Mouse (Mus musculus) liver, embryonic 11.5 days (tissue): ENCODE results near the gene Dcaf7. TPM values are rescaled to one million over a fixed set of nuclear protein-coding genes. Genes with fewer than 3 reads are reported as not detected.

ENCODE experiments used
- ATAC-seq: fragments of 200-750 bp; cut with Nextera tagmentation; replicated peaks from 2 replicates; pipeline ENCODE4 v1.8.0; 2017; ENCODE audit warnings: moderate number of reproducible peaks, mild to moderate bottlenecking, moderate TSS enrichment, moderate library complexity; ENCODE audit not compliant: low FRiP score
- DNase-seq: peaks from one replicate; pipeline ENCODE4 v3.0.0-alpha.2; 2017; ENCODE audit warnings: low spot score
- H3K27ac ChIP-seq: fragments of 300-500 bp; sonication (generic); 2 replicates; pipeline ENCODE4 v1.5.1; 2014; ENCODE audit warnings: mild to moderate bottlenecking, low read depth, low read length, control low read depth
- H3K27me3 ChIP-seq: fragments of 300-500 bp; sonication (generic); replicated peaks from 2 replicates; pipeline ENCODE4 v1.6.1; 2014; ENCODE audit warnings: low read length, mixed read lengths; ENCODE audit not compliant: control insufficient read depth, insufficient read depth
- H3K36me3 ChIP-seq: fragments of 300-500 bp; sonication (generic); 2 replicates; pipeline ENCODE4 v1.6.1; 2014; ENCODE audit warnings: mild to moderate bottlenecking, low read length, moderate library complexity, mixed read lengths; ENCODE audit not compliant: control insufficient read depth, insufficient read depth
- H3K4me1 ChIP-seq: fragments of 300-500 bp; sonication (generic); replicated peaks from 2 replicates; pipeline ENCODE4 v1.6.1; 2014; ENCODE audit warnings: low read length, mixed read lengths; ENCODE audit not compliant: control insufficient read depth, insufficient read depth
- H3K4me2 ChIP-seq: fragments of 300-500 bp; sonication (generic); 2 replicates; pipeline ENCODE4 v1.6.1; 2014; ENCODE audit warnings: mild to moderate bottlenecking, control low read depth, moderate library complexity
- H3K4me3 ChIP-seq: fragments of 300-500 bp; sonication (generic); 2 replicates; pipeline ENCODE4 v1.5.1; 2014; ENCODE audit warnings: low read depth, low read length, control low read depth
- H3K9ac ChIP-seq: fragments of 300-500 bp; sonication (generic); 2 replicates; pipeline ENCODE4 v1.6.1; 2014; ENCODE audit warnings: low read depth, low read length, control low read depth
- H3K9me3 ChIP-seq: fragments of 300-500 bp; sonication (generic); 2 replicates; pipeline ENCODE4 v1.6.1; 2016; ENCODE audit warnings: low read length, inconsistent platforms, mixed read lengths; ENCODE audit not compliant: control insufficient read depth
- WGBS: fragments of 180-500 bp; shearing (Covaris S2); extraction: QIAGEN DNeasy Blood & Tissue Kit; methylation state at CpG from one replicate; pipeline ENCODE4 v1.1.7; 2014; 5-methylcytosine and 5-hydroxymethylcytosine counted together
- polyA plus RNA-seq: library from polyadenylated mRNA; unstranded; fragments of >200 nt; fragmentation: Nextera tagmentation; extraction: Ambion mirVana; gene quantifications from 2 replicates; pipeline ENCODE4 v1.2.1, GENCODE M21; 2014

Gene Dcaf7
- 53.9 and 61.2 TPM in 2 replicates for polyA plus RNA-seq

GRCm38 (mm10) chr11:106036548-106037417 lies at the start of gene Dcaf7:
Dcaf7 (plus strand) TSS chr11:106036872.
- Histone ChIP-seq H3K4me2 (peak within 1 kb of the TSS; percentile 95), H3K27me3 (no peaks in the 10 kb centered on the region), H3K4me3 (peak within 1 kb of the TSS; percentile 91), H3K9ac (peak within 1 kb of the TSS; percentile 86), H3K9me3 (no peaks in the 10 kb centered on the region), H3K4me1 (peaks cover 16% of the 10 kb centered on the region), H3K27ac (peak within 1 kb of the TSS; percentile 81), H3K36me3 (no peaks in the 10 kb centered on the region)
- peak; percentile 97 for ATAC-seq
- WGBS = under 1% methylated on average over 66 of the region's 66 CpGs
- DNase-seq = peak; percentile 96

- no peak for ATAC-seq
- Histone ChIP-seq H3K4me1 (no peaks in the 10 kb centered on the region; the same call in 1 of the 2 replicates), H3K9ac (no peak overlapping the region), H3K4me3 (no peak overlapping the region), H3K4me2 (no peak overlapping the region), H3K36me3 (no peaks in the 10 kb centered on the region), H3K9me3 (no peaks in the 10 kb centered on the region), H3K27me3 (no peaks in the 10 kb centered on the region), H3K27ac (no peak overlapping the region)
- DNase-seq = no peak
- 56% methylated on average over 6 of the region's 6 CpGs for whole genome bisulfite sequencing
Observed at GRCm38 (mm10) chr11:105987446-105987845, 49.2 kb upstream of the Dcaf7 start.

GRCm38 (mm10) chr11:105989446-105989845 lies 47.2 kb upstream of the Dcaf7 start:
- no peaks in the 10 kb centered on the region; the same call in 1 of the 2 replicates for H3K4me1 ChIP-seq
- H3K4me3 ChIP-seq = no peak overlapping the region
- ATAC-seq = no peak
- no peaks in the 10 kb centered on the region for H3K9me3 ChIP-seq
- 76% methylated on average over 6 of the region's 6 CpGs for WGBS
- no peaks in the 10 kb centered on the region for H3K27me3 ChIP-seq
- no peak overlapping the region for H3K4me2 ChIP-seq
- no peak overlapping the region for H3K27ac ChIP-seq
- no peak overlapping the region for H3K9ac ChIP-seq
- DNase-seq = no peak
- no peaks in the 10 kb centered on the region for H3K36me3 ChIP-seq

GRCm38 (mm10) chr11:105990231-105990630 lies 46.4 kb upstream of the Dcaf7 start:
- H3K9ac ChIP-seq = no peak overlapping the region
- H3K4me2 ChIP-seq = no peak overlapping the region
- no peak overlapping the region for H3K4me3 ChIP-seq
- no peak for DNase-seq
- H3K27ac ChIP-seq = no peak overlapping the region
- H3K4me1 ChIP-seq = no peaks in the 10 kb centered on the region; the same call in 1 of the 2 replicates
- no peaks in the 10 kb centered on the region for H3K36me3 ChIP-seq
- no peaks in the 10 kb centered on the region for H3K9me3 ChIP-seq
- no peak for ATAC-seq
- no peaks in the 10 kb centered on the region for H3K27me3 ChIP-seq
- 55% methylated on average over 2 of the region's 2 CpGs for WGBS

- Histone ChIP-seq H3K9me3 (no peaks in the 10 kb centered on the region), H3K4me3 (no peak within 1 kb of the TSS), H3K27ac (no peak within 1 kb of the TSS), H3K36me3 (no peaks in the 10 kb centered on the region), H3K4me2 (no peak within 1 kb of the TSS), H3K27me3 (no peaks in the 10 kb centered on the region), H3K9ac (no peak within 1 kb of the TSS), H3K4me1 (no peaks in the 10 kb centered on the region; the same call in 1 of the 2 replicates)
- DNase-seq (no peak), ATAC-seq (no peak)
- 89% methylated on average over 3 of the region's 3 CpGs for WGBS
Observed at GRCm38 (mm10) chr11:105994375-105994774, 42.3 kb upstream of the Dcaf7 start, which contains the start of gene Ace3. Ace3 (plus strand) TSS chr11:105994675.

GRCm38 (mm10) chr11:106000062-106000461 lies 36.6 kb upstream of the Dcaf7 start:
- no peaks in the 10 kb centered on the region for H3K36me3 ChIP-seq
- H3K9me3 ChIP-seq = no peaks in the 10 kb centered on the region
- ATAC-seq = no peak
- no peak for DNase-seq
- no peak overlapping the region for H3K4me3 ChIP-seq
- H3K9ac ChIP-seq = no peak overlapping the region
- H3K4me2 ChIP-seq = no peak overlapping the region
- no peaks in the 10 kb centered on the region; the same call in 1 of the 2 replicates for H3K27me3 ChIP-seq
- H3K27ac ChIP-seq = no peak overlapping the region
- no peaks in the 10 kb centered on the region for H3K4me1 ChIP-seq
- WGBS = 83% methylated on average over 6 of the region's 6 CpGs

- Histone ChIP-seq H3K9me3 (no peaks in the 10 kb centered on the region), H3K27ac (no peak overlapping the region), H3K4me1 (no peaks in the 10 kb centered on the region), H3K4me2 (no peak overlapping the region), H3K27me3 (no peaks in the 10 kb centered on the region; the same call in 1 of the 2 replicates), H3K9ac (no peak overlapping the region), H3K4me3 (no peak overlapping the region), H3K36me3 (no peaks in the 10 kb centered on the region)
- DNase-seq = no peak
- 39% methylated on average over 4 of the region's 4 CpGs for WGBS
- ATAC-seq = no peak
Observed at GRCm38 (mm10) chr11:106001718-106002117, 35.0 kb upstream of the Dcaf7 start.

GRCm38 (mm10) chr11:106004576-106004975 lies 32.1 kb upstream of the Dcaf7 start:
- Histone ChIP-seq H3K9me3 (no peaks in the 10 kb centered on the region), H3K9ac (no peak overlapping the region), H3K36me3 (no peaks in the 10 kb centered on the region), H3K4me1 (peaks cover 3% of the 10 kb centered on the region; the same call in 1 of the 2 replicates), H3K4me2 (no peak overlapping the region), H3K27ac (no peak overlapping the region), H3K4me3 (no peak overlapping the region), H3K27me3 (peaks cover 17% of the 10 kb centered on the region)
- ATAC-seq (no peak), DNase-seq (no peak)
- 84% methylated on average over 1 of the region's 1 CpGs for WGBS
